Mouse (Mus musculus) embryo, embryonic 11.5 days (tissue): ENCODE measurements around the gene Ptpn14.
"Not testable (repeated sequence)": the region's sequence is repeated elsewhere in the genome, so short reads cannot be mapped to it uniquely, and the experiment has no call there.

Source experiments
- DNase-seq: peaks from one replicate; pipeline ENCODE4 v3.0.0-alpha.2; 2012; ENCODE audit warnings: low read depth, low spot score

Gene Ptpn14

GRCm38 (mm10) chr1:189727884-189728783, at the start of gene Ptpn14:
Gene Ptpn14 (plus strand): TSS chr1:189728268.
- DNase-seq, result peak; percentile 81

GRCm38 (mm10) chr1:189679555-189679954, 48.5 kb upstream of the Ptpn14 start:
- DNase-seq, result no peak

- DNase-seq, result no peak
These were observed 43.2 kb upstream of the Ptpn14 start for GRCm38 (mm10) chr1:189684786-189685415.

- no peak for DNase-seq
These were observed 42.0 kb upstream of the Ptpn14 start for GRCm38 (mm10) chr1:189686025-189686424.

GRCm38 (mm10) chr1:189687654-189688387, 40.2 kb upstream of the Ptpn14 start, which contains the start of gene Cenpf:
Gene Cenpf (minus strand): TSS chr1:189688086.
- peak; percentile 98 for DNase-seq

- no peak for DNase-seq
These were observed 39.7 kb upstream of the Ptpn14 start for GRCm38 (mm10) chr1:189688388-189688750.

GRCm38 (mm10) chr1:189689050-189689833, 38.8 kb upstream of the Ptpn14 start:
- DNase-seq, result no peak

GRCm38 (mm10) chr1:189692442-189692841, 35.6 kb upstream of the Ptpn14 start:
- DNase-seq, result not testable (repeated sequence)

GRCm38 (mm10) chr1:189694391-189694790, 33.7 kb upstream of the Ptpn14 start:
- DNase-seq, result no peak

- DNase-seq, result no peak
These were observed 32.7 kb upstream of the Ptpn14 start for GRCm38 (mm10) chr1:189695321-189695720.

- no peak for DNase-seq
These were observed 29.7 kb upstream of the Ptpn14 start for GRCm38 (mm10) chr1:189698416-189698815.

GRCm38 (mm10) chr1:189700186-189700585, 27.9 kb upstream of the Ptpn14 start:
- DNase-seq, result no peak

- DNase-seq, result peak; percentile 64
These were observed 27.1 kb upstream of the Ptpn14 start for GRCm38 (mm10) chr1:189700990-189701389.

GRCm38 (mm10) chr1:189703156-189703555, 24.9 kb upstream of the Ptpn14 start:
- no peak for DNase-seq

- DNase-seq, result no peak
These were observed 24.5 kb upstream of the Ptpn14 start for GRCm38 (mm10) chr1:189703591-189703990.

GRCm38 (mm10) chr1:189706040-189706645, 21.9 kb upstream of the Ptpn14 start:
- DNase-seq, result no peak

GRCm38 (mm10) chr1:189707014-189707413, 21.1 kb upstream of the Ptpn14 start:
- no peak for DNase-seq

GRCm38 (mm10) chr1:189707419-189707818, 20.6 kb upstream of the Ptpn14 start:
- no peak for DNase-seq

GRCm38 (mm10) chr1:189709001-189709400, 19.1 kb upstream of the Ptpn14 start:
- no peak for DNase-seq

GRCm38 (mm10) chr1:189715915-189716797, 11.9 kb upstream of the Ptpn14 start:
- DNase-seq, result no peak
